Mouse (Mus musculus) intestine, embryonic 16.5 days (tissue): ENCODE measurements at regions not wholly inside any gene's neighbourhood (a gene's known extent, or its start where the extent isn't known, plus 50 kb on each side); places are given as distances from the start of the nearest gene placed in this dataset.

Source experiments
- ATAC-seq: fragments of 200-750 bp; cut with Nextera tagmentation; 2 replicates; pipeline ENCODE4 v1.8.0; 2017; ENCODE audit warnings: moderate TSS enrichment, moderate library complexity
- H3K27ac ChIP-seq: fragments of 300-500 bp; sonication (generic); 2 replicates; pipeline ENCODE4 v1.5.1; 2014; ENCODE audit warnings: mild to moderate bottlenecking, low read length
- H3K27me3 ChIP-seq: fragments of 300-500 bp; sonication (generic); replicated peaks from 2 replicates; pipeline ENCODE4 v1.6.1; 2014; ENCODE audit warnings: low read length, control low read depth, mixed read lengths; ENCODE audit not compliant: control insufficient read depth, insufficient read depth
- H3K36me3 ChIP-seq: fragments of 300-500 bp; sonication (generic); 2 replicates; pipeline ENCODE4 v1.6.1; 2014; ENCODE audit warnings: low read length, control low read depth; ENCODE audit not compliant: control insufficient read depth, insufficient read depth
- H3K4me1 ChIP-seq: fragments of 300-500 bp; sonication (generic); 2 replicates; pipeline ENCODE4 v1.6.1; 2014; ENCODE audit warnings: low read length, control low read depth, mixed read lengths; ENCODE audit not compliant: control insufficient read depth, insufficient read depth
- H3K4me2 ChIP-seq: fragments of 300-500 bp; sonication (generic); 2 replicates; pipeline ENCODE4 v1.6.1; 2014; ENCODE audit warnings: low read depth, low read length, control low read depth
- H3K4me3 ChIP-seq: fragments of 300-500 bp; sonication (generic); 2 replicates; pipeline ENCODE4 v1.5.1; 2014; ENCODE audit warnings: mild to moderate bottlenecking, low read length
- H3K9ac ChIP-seq: fragments of 300-500 bp; sonication (generic); 2 replicates; pipeline ENCODE4 v1.6.1; 2014; ENCODE audit warnings: low read depth, low read length
- H3K9me3 ChIP-seq: fragments of 300-500 bp; sonication (generic); 2 replicates; pipeline ENCODE4 v1.6.1; 2016; ENCODE audit warnings: low read length, control low read depth; ENCODE audit not compliant: control insufficient read depth
- WGBS: fragments of 180-500 bp; shearing (Covaris S2); extraction: QIAGEN DNeasy Blood & Tissue Kit; methylation state at CpG from one replicate; pipeline ENCODE4 v1.1.7; 2014; 5-methylcytosine and 5-hydroxymethylcytosine counted together

DNA sequence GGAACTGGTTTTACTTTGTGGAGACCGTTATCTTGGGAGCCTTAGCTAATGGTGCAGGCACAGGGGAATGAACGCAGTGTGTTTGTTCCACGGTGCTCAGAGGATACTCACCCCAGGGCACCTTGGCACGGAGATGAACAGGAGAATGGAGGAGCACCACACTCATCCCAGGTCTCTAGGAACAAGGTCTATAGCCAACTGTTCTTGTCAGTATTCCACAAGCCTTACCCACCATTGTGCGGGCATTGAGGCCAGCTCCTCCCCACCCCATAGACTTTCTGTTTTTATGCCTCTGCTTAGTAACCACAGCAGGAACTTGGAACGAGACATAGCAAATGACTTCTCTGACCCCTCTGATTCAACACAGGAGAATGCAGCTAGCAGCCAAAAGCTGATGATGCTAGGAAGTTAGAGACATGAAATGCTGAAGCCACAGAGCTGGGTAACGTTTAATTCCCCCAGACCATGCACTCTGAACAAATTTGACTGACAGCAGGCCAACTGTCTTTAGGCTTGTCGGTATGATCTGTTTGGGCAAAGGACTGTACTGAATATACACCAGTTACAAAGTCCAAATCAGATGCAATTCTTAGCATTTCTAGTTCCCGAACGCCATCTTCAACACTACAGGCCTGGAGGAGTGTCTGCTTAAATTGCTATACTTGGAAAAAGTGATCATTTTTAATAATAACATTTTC, 321.2 kb upstream of the Map3k7 start:
- Histone ChIP-seq H3K9me3 (no peaks in the 10 kb centered on the region), H3K36me3 (no peaks in the 10 kb centered on the region), H3K27ac (peak overlapping the region; percentile 41), H3K4me2 (0 out of 2 replicates have a peak overlapping the region, but pooled peaks have one; percentile 35), H3K4me3 (no peak overlapping the region), H3K4me1 (peaks cover 6% of the 10 kb centered on the region; the same call in 1 of the 2 replicates), H3K27me3 (no peaks in the 10 kb centered on the region), H3K9ac (no peak overlapping the region)
- WGBS: 45% methylated on average over 10 of the region's 10 CpGs
- peak; percentile 53 for ATAC-seq

DNA sequence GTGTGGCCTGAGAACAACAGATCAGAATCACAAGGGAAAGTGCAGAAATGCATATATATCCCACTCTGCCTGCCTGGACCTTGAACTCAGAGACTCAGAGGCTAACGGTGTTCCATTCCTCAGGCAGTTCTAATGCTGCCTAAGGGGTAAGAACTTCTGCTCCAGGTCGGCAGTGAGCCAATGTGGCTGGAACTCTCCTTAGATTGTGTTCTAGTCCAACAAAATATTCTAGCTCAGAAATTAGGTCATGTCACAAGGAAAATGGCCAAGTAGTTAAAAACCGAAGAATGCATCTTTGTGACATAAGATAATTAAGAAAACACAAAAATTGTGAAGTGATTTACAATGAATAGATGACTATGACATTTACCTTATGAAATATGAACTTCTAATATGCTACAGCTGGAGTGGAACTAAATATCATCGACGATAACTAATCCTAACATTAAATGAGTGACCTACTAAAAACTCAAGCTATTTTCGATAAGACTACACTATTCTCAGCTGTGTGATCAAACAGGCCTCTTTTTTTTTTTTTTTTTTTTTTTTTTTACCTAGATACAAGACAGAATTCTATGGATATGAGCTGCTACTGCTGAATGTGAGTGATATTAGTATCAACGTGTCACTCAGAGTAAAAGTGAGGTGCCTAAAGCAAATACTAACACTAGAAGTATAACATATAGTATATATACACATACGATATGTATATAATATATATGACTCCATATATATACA, 315.1 kb upstream of the Map3k7 start:
- Histone ChIP-seq H3K4me3 (no peak overlapping the region), H3K36me3 (no peaks in the 10 kb centered on the region), H3K9me3 (no peaks in the 10 kb centered on the region), H3K4me2 (no peak overlapping the region), H3K4me1 (no peaks in the 10 kb centered on the region), H3K9ac (no peak overlapping the region), H3K27ac (no peak overlapping the region), H3K27me3 (no peaks in the 10 kb centered on the region)
- ATAC-seq: no peak
- WGBS: 89% methylated on average over 8 of the region's 8 CpGs

DNA sequence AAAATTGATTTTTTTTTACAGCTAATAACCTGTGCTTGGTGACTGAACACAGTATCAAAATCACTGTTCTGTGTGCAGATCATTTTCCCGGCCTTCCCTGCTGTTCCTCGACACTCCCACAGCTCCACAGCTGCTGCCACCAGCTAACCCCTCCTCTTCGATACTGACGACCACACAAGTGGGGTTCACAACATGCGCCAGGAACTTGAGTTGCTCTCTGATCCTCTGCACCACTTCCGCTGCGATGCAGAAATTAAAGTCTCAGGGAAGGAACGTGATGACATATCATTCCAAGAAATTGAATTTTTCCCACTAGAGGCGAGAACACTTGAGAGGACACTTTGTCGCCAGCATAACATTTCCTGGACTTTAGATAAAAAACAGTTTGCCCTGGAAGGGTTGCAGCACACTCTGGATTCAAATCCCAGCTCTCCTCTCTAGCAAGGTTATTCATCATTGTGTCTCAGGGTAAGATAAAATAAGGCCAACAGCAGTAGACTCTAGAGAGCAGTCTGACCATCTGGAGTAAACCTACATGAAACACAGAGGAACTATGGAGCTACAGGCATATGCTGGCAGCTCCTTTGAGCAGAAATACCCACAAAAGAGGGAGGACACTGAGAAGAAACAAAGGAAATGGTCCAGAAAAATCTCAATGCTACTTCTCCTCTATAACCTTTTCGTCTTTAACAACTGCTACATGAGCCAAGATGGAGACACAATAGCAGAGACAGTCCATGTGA, 308.4 kb upstream of the Map3k7 start:
- H3K27ac ChIP-seq: peak overlapping the region; percentile 6; the same call in 1 of the 2 replicates
- H3K36me3 ChIP-seq: no peaks in the 10 kb centered on the region
- no peaks in the 10 kb centered on the region for H3K27me3 ChIP-seq
- H3K9me3 ChIP-seq: no peaks in the 10 kb centered on the region
- no peaks in the 10 kb centered on the region for H3K4me1 ChIP-seq
- H3K9ac ChIP-seq: no peak overlapping the region
- WGBS: 56% methylated on average over 11 of the region's 11 CpGs
- H3K4me2 ChIP-seq: no peak overlapping the region
- H3K4me3 ChIP-seq: no peak overlapping the region
- ATAC-seq: no peak

DNA sequence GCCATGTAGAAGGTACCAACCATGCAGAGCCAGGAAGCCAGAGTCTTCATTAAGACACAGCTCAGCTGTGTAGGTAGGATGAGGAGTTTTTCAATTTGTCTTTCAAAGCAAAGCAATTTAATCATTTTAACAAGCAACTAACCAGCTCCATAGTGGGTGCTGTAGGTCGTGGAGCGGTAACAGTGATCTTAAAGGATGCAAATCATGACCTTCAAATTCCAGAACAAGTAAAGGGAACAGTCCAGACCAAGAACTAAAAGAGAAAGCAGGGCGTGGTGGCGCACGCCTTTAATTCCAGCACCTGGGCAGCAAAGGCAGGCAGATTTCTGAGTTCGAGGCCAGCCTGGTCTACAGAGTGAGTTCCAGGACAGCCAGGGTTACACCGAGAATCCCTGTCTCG, 307.8 kb upstream of the Map3k7 start:
- H3K27me3 ChIP-seq: no peaks in the 10 kb centered on the region
- no peak overlapping the region for H3K4me2 ChIP-seq
- ATAC-seq: no peak
- no peaks in the 10 kb centered on the region for H3K36me3 ChIP-seq
- H3K9me3 ChIP-seq: no peaks in the 10 kb centered on the region
- no peak overlapping the region for H3K4me3 ChIP-seq
- 90% methylated on average over 8 of the region's 8 CpGs for WGBS
- H3K9ac ChIP-seq: no peak overlapping the region
- peak overlapping the region; percentile 6; the same call in 1 of the 2 replicates for H3K27ac ChIP-seq
- no peaks in the 10 kb centered on the region for H3K4me1 ChIP-seq

DNA sequence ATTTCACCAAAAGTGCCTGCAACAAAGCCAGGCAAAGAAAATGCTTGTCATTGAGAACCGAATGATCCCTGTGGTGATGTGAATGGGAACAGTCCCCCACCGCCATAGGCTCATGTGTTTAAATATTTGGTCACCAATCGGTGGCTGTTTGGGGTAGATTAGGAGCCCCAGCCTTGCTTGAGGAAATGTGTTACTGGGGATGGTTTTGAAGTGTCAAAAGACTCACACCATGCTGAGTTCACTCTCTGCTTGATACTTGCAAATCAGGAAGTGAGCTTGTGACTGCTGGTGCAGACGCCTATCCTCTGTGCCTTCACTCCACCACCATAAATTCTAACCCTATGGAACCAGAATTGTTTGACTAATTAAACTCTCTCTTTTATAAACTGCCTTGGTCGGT, 305.1 kb upstream of the Map3k7 start:
- Histone ChIP-seq H3K27ac (no peak overlapping the region), H3K4me1 (no peaks in the 10 kb centered on the region), H3K27me3 (no peaks in the 10 kb centered on the region), H3K9ac (no peak overlapping the region), H3K36me3 (no peaks in the 10 kb centered on the region), H3K4me2 (no peak overlapping the region), H3K9me3 (no peaks in the 10 kb centered on the region), H3K4me3 (no peak overlapping the region)
- ATAC-seq: no peak
- 59% methylated on average over 5 of the region's 5 CpGs for WGBS

DNA sequence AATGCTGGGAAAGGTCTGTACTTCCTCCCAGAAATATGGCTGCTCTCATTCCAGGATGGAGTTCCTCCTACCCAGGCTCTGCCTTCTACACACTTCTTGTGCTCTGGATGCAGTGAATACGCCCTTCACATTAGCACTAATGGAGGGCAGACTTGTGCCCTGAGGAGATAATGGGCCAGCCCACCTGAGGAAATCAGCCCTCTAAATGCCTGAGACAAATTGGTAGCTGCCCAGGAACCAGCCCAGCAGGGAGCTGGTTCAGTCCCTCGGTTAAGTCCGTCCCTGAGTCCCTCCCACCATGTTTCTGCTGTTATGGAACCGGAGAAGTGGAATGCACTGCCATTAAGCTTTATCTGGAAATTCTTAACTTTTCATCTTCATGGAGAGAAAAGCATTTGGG, 303.0 kb upstream of the Map3k7 start:
- Histone ChIP-seq H3K9ac (no peak overlapping the region), H3K4me1 (no peaks in the 10 kb centered on the region), H3K4me2 (no peak overlapping the region), H3K9me3 (no peaks in the 10 kb centered on the region), H3K27me3 (no peaks in the 10 kb centered on the region), H3K4me3 (no peak overlapping the region), H3K36me3 (no peaks in the 10 kb centered on the region), H3K27ac (no peak overlapping the region)
- no peak for ATAC-seq
- 42% methylated on average over 4 of the region's 4 CpGs for WGBS

DNA sequence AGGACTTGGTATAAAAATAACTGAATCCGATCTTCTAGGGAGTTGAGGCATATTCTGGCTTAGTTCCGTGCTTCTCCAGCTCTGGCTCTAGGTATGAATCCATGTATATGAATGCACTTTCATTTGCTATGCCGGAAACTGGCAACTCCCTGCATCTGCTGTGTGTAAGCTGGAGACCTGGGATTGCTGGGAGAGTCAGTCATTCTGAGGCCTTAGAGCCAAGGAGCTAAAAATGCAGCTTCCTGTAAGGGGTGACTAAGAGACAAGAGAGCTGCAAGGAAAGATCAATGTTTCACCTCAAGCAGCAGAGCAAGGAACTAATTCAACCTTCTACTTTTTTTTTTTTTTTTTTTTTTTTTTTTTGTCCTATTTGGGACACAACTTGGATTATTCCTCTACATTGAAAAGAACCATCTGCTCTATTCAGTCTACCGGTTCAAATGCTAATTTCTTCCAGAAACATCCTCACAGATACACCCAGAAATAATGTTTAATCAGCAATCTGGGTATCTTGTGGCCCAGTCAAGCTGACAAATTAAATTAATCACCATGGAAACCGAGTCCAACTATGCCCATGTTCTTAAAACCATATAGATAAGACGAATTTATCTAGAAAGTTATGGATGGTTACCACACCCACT, 292.2 kb upstream of the Map3k7 start:
- Histone ChIP-seq H3K4me2 (no peak overlapping the region), H3K36me3 (no peaks in the 10 kb centered on the region), H3K9me3 (no peaks in the 10 kb centered on the region), H3K4me3 (no peak overlapping the region), H3K4me1 (no peaks in the 10 kb centered on the region), H3K9ac (no peak overlapping the region), H3K27me3 (no peaks in the 10 kb centered on the region), H3K27ac (no peak overlapping the region)
- ATAC-seq: no peak
- WGBS: 60% methylated on average over 6 of the region's 6 CpGs

DNA sequence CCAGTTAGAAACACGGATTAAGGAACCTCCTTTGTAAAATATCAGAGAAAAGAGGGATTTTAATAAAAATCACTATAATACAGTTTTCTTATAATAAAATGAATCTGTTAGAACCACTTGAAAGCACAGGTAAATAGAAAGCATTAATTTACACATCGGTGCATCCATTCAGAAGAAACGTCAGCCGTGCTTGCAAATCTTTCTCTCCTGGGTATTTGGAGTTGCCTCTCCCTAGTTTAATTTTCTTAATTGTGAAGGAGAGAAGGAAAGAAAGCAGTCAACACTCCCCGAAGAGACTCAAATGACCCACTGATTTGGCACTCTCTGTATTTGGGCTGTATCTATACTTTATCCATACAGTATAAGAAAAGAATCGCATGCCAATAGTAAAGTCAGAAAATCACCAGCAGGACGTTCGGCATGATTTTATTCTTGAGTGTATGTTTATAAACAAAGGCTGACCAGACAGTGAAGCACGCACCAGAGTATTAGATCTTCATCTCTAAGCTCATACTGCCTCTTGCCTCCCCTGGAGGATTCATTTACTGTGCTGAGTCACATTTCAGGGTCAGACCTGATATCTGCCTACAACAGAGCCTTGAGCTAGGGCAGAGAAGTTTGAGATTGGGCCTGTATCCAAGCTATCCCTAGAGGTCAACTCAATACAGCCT, 291.6 kb upstream of the Map3k7 start:
- 70% methylated on average over 9 of the region's 9 CpGs for WGBS
- Histone ChIP-seq H3K4me2 (no peak overlapping the region), H3K4me1 (no peaks in the 10 kb centered on the region), H3K9me3 (no peaks in the 10 kb centered on the region), H3K4me3 (no peak overlapping the region), H3K36me3 (no peaks in the 10 kb centered on the region), H3K27me3 (no peaks in the 10 kb centered on the region), H3K27ac (no peak overlapping the region), H3K9ac (no peak overlapping the region)
- no peak for ATAC-seq

DNA sequence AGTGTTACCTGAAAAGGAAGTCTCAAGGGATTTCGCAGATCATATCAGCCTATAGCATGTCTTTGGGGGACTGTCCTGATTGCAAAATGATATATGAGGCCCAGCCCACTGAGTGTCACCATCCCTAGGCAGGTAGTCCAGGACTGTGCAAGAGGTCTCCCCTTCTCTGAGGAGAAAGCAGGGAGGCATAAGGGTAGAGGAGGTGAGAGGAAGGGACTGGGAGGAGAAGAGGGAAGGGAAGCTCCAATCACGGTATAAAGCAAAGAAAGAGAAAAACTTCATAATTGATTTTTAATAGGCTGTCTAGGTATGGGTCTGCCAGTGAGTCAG, 291.1 kb upstream of the Map3k7 start:
- WGBS: 79% methylated on average over 2 of the region's 2 CpGs
- Histone ChIP-seq H3K27ac (no peak overlapping the region), H3K4me1 (no peaks in the 10 kb centered on the region)

More for the DNA sequence above, 291.1 kb upstream of the Map3k7 start:
- no peak overlapping the region for H3K9ac ChIP-seq
- no peak for ATAC-seq
- no peaks in the 10 kb centered on the region for H3K36me3 ChIP-seq
- H3K4me2 ChIP-seq: no peak overlapping the region
- no peaks in the 10 kb centered on the region for H3K27me3 ChIP-seq
- H3K4me3 ChIP-seq: no peak overlapping the region
- H3K9me3 ChIP-seq: no peaks in the 10 kb centered on the region
